Mouse (Mus musculus) heart, embryonic 16.5 days (tissue): ENCODE results near the gene Adgrl3. TPM values are rescaled to one million over a fixed set of nuclear protein-coding genes. Genes with fewer than 3 reads are reported as not detected.
A peak's percentile ranks its signal among the peaks of the same experiment; 100 is the strongest.

Experiments
- ATAC-seq: fragments of 200-750 bp; cut with Nextera tagmentation; replicated peaks from 2 replicates; pipeline ENCODE4 v1.8.0; 2017; ENCODE audit warnings: moderate number of reproducible peaks; ENCODE audit not compliant: insufficient read depth, low FRiP score; ENCODE audit errors: extremely low read depth
- H3K27ac ChIP-seq: fragments of 300-500 bp; sonication (generic); 2 replicates; pipeline ENCODE4 v1.5.1; 2014; ENCODE audit warnings: mild to moderate bottlenecking, low read length, control low read depth, moderate library complexity
- H3K27me3 ChIP-seq: fragments of 300-500 bp; sonication (generic); 2 replicates; pipeline ENCODE4 v1.6.1; 2014; ENCODE audit warnings: low read length, mixed read lengths; ENCODE audit not compliant: control insufficient read depth, insufficient read depth
- H3K36me3 ChIP-seq: fragments of 300-500 bp; sonication (generic); 2 replicates; pipeline ENCODE4 v1.6.1; 2014; ENCODE audit not compliant: control insufficient read depth, insufficient read depth
- H3K4me1 ChIP-seq: fragments of 300-500 bp; sonication (generic); 2 replicates; pipeline ENCODE4 v1.6.1; 2014; ENCODE audit warnings: low read length, mixed read lengths; ENCODE audit not compliant: control insufficient read depth, insufficient read depth
- H3K4me2 ChIP-seq: fragments of 300-500 bp; sonication (generic); 2 replicates; pipeline ENCODE4 v1.6.1; 2014; ENCODE audit warnings: low read depth, mild to moderate bottlenecking, control low read depth, low read length
- H3K4me3 ChIP-seq: fragments of 300-500 bp; sonication (generic); 2 replicates; pipeline ENCODE4 v1.5.1; 2014; ENCODE audit warnings: mild to moderate bottlenecking, control low read depth, low read length
- H3K9ac ChIP-seq: fragments of 300-500 bp; sonication (generic); 2 replicates; pipeline ENCODE4 v1.6.1; 2014; ENCODE audit warnings: low read length, control low read depth
- H3K9me3 ChIP-seq: fragments of 300-500 bp; sonication (generic); replicated peaks from 2 replicates; pipeline ENCODE4 v1.6.1; 2016; ENCODE audit warnings: low read length; ENCODE audit not compliant: control insufficient read depth
- WGBS: fragments of 180-500 bp; shearing (Covaris S2); extraction: QIAGEN DNeasy Blood & Tissue Kit; methylation state at CpG from one replicate; pipeline ENCODE4 v1.1.7; 2014; 5-methylcytosine and 5-hydroxymethylcytosine counted together
- polyA plus RNA-seq: library from polyadenylated mRNA; unstranded; fragments of >200 nt; fragmentation: Nextera tagmentation; extraction: Ambion mirVana; gene quantifications from 2 replicates; pipeline ENCODE4 v1.2.1, GENCODE M21; 2015

Adgrl3 gene
- polyA plus RNA-seq, 1 experiment from 2014 or later = 3.6 TPM

- Histone ChIP-seq H3K4me3 (no peak overlapping the region), H3K36me3 (no peaks in the 10 kb centered on the region), H3K9me3 (no peaks in the 10 kb centered on the region), H3K9ac (no peak overlapping the region), H3K4me2 (no peak overlapping the region), H3K27ac (no peak overlapping the region), H3K4me1 (no peaks in the 10 kb centered on the region), H3K27me3 (no peaks in the 10 kb centered on the region)
- WGBS = 78% methylated on average over 4 of the region's 4 CpGs
- ATAC-seq = no peak
These were observed 302.1 kb downstream of the Adgrl3 start for GRCm38 (mm10) chr5:81322064-81322463.

GRCm38 (mm10) chr5:81326916-81327315, 307.0 kb downstream of the Adgrl3 start:
- no peak overlapping the region for H3K4me2 ChIP-seq
- H3K4me1 ChIP-seq = no peaks in the 10 kb centered on the region
- 68% methylated on average over 4 of the region's 4 CpGs for WGBS
- no peaks in the 10 kb centered on the region for H3K36me3 ChIP-seq
- H3K9ac ChIP-seq = no peak overlapping the region
- H3K9me3 ChIP-seq = no peaks in the 10 kb centered on the region
- ATAC-seq = no peak
- H3K27ac ChIP-seq = no peak overlapping the region
- H3K27me3 ChIP-seq = no peaks in the 10 kb centered on the region
- H3K4me3 ChIP-seq = no peak overlapping the region

GRCm38 (mm10) chr5:81327392-81327791, 307.5 kb downstream of the Adgrl3 start:
- ATAC-seq = no peak
- Histone ChIP-seq H3K4me1 (no peaks in the 10 kb centered on the region), H3K27me3 (no peaks in the 10 kb centered on the region), H3K27ac (no peak overlapping the region), H3K9me3 (no peaks in the 10 kb centered on the region), H3K36me3 (no peaks in the 10 kb centered on the region), H3K9ac (no peak overlapping the region), H3K4me3 (no peak overlapping the region), H3K4me2 (no peak overlapping the region)
- WGBS = 88% methylated on average over 1 of the region's 1 CpGs

GRCm38 (mm10) chr5:81329571-81329971, 309.6 kb downstream of the Adgrl3 start:
- Histone ChIP-seq H3K4me2 (peak overlapping the region; percentile 56), H3K9ac (no peak overlapping the region)
- no peak for ATAC-seq

GRCm38 (mm10) chr5:81344330-81344729, 324.4 kb downstream of the Adgrl3 start:
- ATAC-seq = no peak
- WGBS = 83% methylated on average over 1 of the region's 1 CpGs

More at GRCm38 (mm10) chr5:81329571-81329971, 309.6 kb downstream of the Adgrl3 start:
- Histone ChIP-seq H3K27ac (no peak overlapping the region), H3K27me3 (no peaks in the 10 kb centered on the region), H3K4me3 (peak overlapping the region; percentile 19; the same call in 1 of the 2 replicates), H3K4me1 (no peaks in the 10 kb centered on the region), H3K9me3 (no peaks in the 10 kb centered on the region), H3K36me3 (no peaks in the 10 kb centered on the region)
- 23% methylated on average over 18 of the region's 18 CpGs for WGBS

GRCm38 (mm10) chr5:81345096-81345435, 325.1 kb downstream of the Adgrl3 start:
- H3K9me3 ChIP-seq = no peaks in the 10 kb centered on the region
- 53% methylated on average over 3 of the region's 3 CpGs for WGBS
- H3K4me2 ChIP-seq = no peak overlapping the region
- no peaks in the 10 kb centered on the region for H3K27me3 ChIP-seq
- no peak overlapping the region for H3K9ac ChIP-seq
- no peak overlapping the region for H3K4me3 ChIP-seq
- H3K27ac ChIP-seq = no peak overlapping the region
- ATAC-seq = no peak
- H3K4me1 ChIP-seq = no peaks in the 10 kb centered on the region
- no peaks in the 10 kb centered on the region for H3K36me3 ChIP-seq

More at GRCm38 (mm10) chr5:81344330-81344729, 324.4 kb downstream of the Adgrl3 start:
- H3K4me3 ChIP-seq = no peak overlapping the region
- H3K9ac ChIP-seq = no peak overlapping the region
- no peak overlapping the region for H3K27ac ChIP-seq
- no peaks in the 10 kb centered on the region for H3K4me1 ChIP-seq
- H3K36me3 ChIP-seq = no peaks in the 10 kb centered on the region
- no peaks in the 10 kb centered on the region for H3K27me3 ChIP-seq
- H3K9me3 ChIP-seq = no peaks in the 10 kb centered on the region
- no peak overlapping the region for H3K4me2 ChIP-seq

GRCm38 (mm10) chr5:81345436-81346131, 325.6 kb downstream of the Adgrl3 start:
- no peak overlapping the region for H3K27ac ChIP-seq
- no peak overlapping the region for H3K4me3 ChIP-seq
- H3K4me2 ChIP-seq = no peak overlapping the region
- no peaks in the 10 kb centered on the region for H3K36me3 ChIP-seq
- WGBS = 71% methylated on average over 9 of the region's 9 CpGs
- no peak for ATAC-seq
- H3K9me3 ChIP-seq = no peaks in the 10 kb centered on the region
- no peaks in the 10 kb centered on the region for H3K4me1 ChIP-seq
- no peaks in the 10 kb centered on the region for H3K27me3 ChIP-seq
- H3K9ac ChIP-seq = no peak overlapping the region

GRCm38 (mm10) chr5:81347571-81347970, 327.6 kb downstream of the Adgrl3 start:
- WGBS = 60% methylated on average over 4 of the region's 4 CpGs
- no peak for ATAC-seq
- no peak overlapping the region for H3K4me3 ChIP-seq
- H3K27ac ChIP-seq = no peak overlapping the region
- no peak overlapping the region for H3K9ac ChIP-seq
- no peaks in the 10 kb centered on the region for H3K36me3 ChIP-seq
- no peak overlapping the region for H3K4me2 ChIP-seq
- H3K9me3 ChIP-seq = no peaks in the 10 kb centered on the region
- H3K4me1 ChIP-seq = no peaks in the 10 kb centered on the region
- no peaks in the 10 kb centered on the region for H3K27me3 ChIP-seq

GRCm38 (mm10) chr5:81359560-81359959, 339.6 kb downstream of the Adgrl3 start:
- Histone ChIP-seq H3K9me3 (no peaks in the 10 kb centered on the region), H3K27ac (no peak overlapping the region), H3K36me3 (no peaks in the 10 kb centered on the region), H3K9ac (no peak overlapping the region), H3K4me3 (no peak overlapping the region), H3K4me2 (no peak overlapping the region), H3K27me3 (no peaks in the 10 kb centered on the region), H3K4me1 (no peaks in the 10 kb centered on the region)
- no peak for ATAC-seq
- 62% methylated on average over 2 of the region's 2 CpGs for WGBS
